Mouse (Mus musculus) liver, postnatal 0 days (tissue): ENCODE data around the gene Nav2. TPM values are rescaled to one million over a fixed set of nuclear protein-coding genes. Genes with fewer than 3 reads are reported as not detected.

ENCODE experiments used
- ATAC-seq: fragments of 200-750 bp; cut with Nextera tagmentation; 2 replicates; pipeline ENCODE4 v1.8.0; 2017; ENCODE audit warnings: mild to moderate bottlenecking, moderate library complexity
- DNase-seq: peaks from one replicate; pipeline ENCODE4 v3.0.0-alpha.2; 2016
- H3K27ac ChIP-seq: fragments of 300-500 bp; sonication (generic); 2 replicates; pipeline ENCODE4 v1.5.1; 2014; ENCODE audit warnings: antibody characterized with exemption, moderate library complexity, mild to moderate bottlenecking, low read depth
- H3K27me3 ChIP-seq: fragments of 300-500 bp; sonication (generic); 2 replicates; pipeline ENCODE4 v1.6.1; 2014; ENCODE audit warnings: low read length, control low read depth, mixed read lengths; ENCODE audit not compliant: insufficient read depth
- H3K36me3 ChIP-seq: fragments of 300-500 bp; sonication (generic); replicated peaks from 2 replicates; pipeline ENCODE4 v1.6.1; 2014; ENCODE audit warnings: mild to moderate bottlenecking, control low read depth, low read length, moderate library complexity, mixed read lengths; ENCODE audit not compliant: insufficient read depth
- H3K4me1 ChIP-seq: fragments of 300-500 bp; sonication (generic); 2 replicates; pipeline ENCODE4 v1.6.1; 2014; ENCODE audit warnings: antibody characterized with exemption, mild to moderate bottlenecking, control low read depth; ENCODE audit not compliant: insufficient read depth
- H3K4me2 ChIP-seq: fragments of 300-500 bp; sonication (generic); 2 replicates; pipeline ENCODE4 v1.6.1; 2014; ENCODE audit warnings: low read depth, mild to moderate bottlenecking, low read length, moderate library complexity, mixed read lengths
- H3K4me3 ChIP-seq: fragments of 300-500 bp; sonication (generic); 2 replicates; pipeline ENCODE4 v1.5.1; 2014; ENCODE audit warnings: low read depth, low read length
- H3K9ac ChIP-seq: fragments of 300-500 bp; sonication (generic); replicated peaks from 2 replicates; pipeline ENCODE4 v1.6.1; 2014; ENCODE audit warnings: mild to moderate bottlenecking, moderate library complexity
- H3K9me3 ChIP-seq: fragments of 300-500 bp; sonication (generic); 2 replicates; pipeline ENCODE4 v1.6.1; 2016; ENCODE audit warnings: mild to moderate bottlenecking, control low read depth, low read length, mixed read lengths
- CTCF ChIP-seq: sonication (generic); IDR thresholded peaks from 2 replicates; pipeline ENCODE4 v1.5.1; 2016; ENCODE audit warnings: antibody characterized with exemption, low read depth
- EP300 ChIP-seq: IDR thresholded peaks from 2 replicates; pipeline ENCODE4 v1.6.1; 2016; ENCODE audit warnings: antibody characterized with exemption, low read depth, mild to moderate bottlenecking
- WGBS: fragments of 180-500 bp; shearing (Covaris S2); extraction: QIAGEN DNeasy Blood & Tissue Kit; methylation state at CpG from one replicate; pipeline ENCODE4 v1.1.7; 2014; ENCODE audit not compliant: insufficient replicate concordance; 5-methylcytosine and 5-hydroxymethylcytosine counted together
- polyA plus RNA-seq: library from polyadenylated mRNA; unstranded; fragments of >200 nt; fragmentation: Nextera tagmentation; extraction: Ambion mirVana; gene quantifications from 2 replicates; pipeline ENCODE4 v1.2.1, GENCODE M21; 2015

Nav2 gene
- polyA plus RNA-seq, 1 experiment from 2014 or later, result 3.3 TPM

DNA sequence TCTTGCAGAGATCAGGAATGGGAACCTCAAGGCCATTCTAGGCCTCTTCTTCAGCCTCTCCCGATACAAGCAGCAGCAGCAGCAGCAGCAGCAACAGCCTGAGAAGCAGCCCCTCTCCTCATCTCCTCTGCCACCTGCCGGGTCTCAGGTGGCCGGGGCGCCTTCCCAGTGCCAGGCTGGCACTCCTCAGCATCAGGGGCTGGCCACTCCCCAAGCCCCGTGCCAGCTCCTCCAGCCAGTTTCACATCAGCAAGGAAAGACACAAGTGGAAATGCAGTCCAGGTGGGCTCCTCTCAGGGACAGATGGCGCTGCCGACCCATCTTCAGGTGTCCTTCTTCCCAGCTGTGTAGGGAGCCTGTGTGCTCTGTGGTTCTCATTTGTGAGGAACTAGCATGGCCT, 500.1 kb downstream of the Nav2 start:
- Histone ChIP-seq H3K9ac (no peak overlapping the region), H3K4me3 (no peak overlapping the region), H3K9me3 (no peaks in the 10 kb centered on the region), H3K36me3 (no peaks in the 10 kb centered on the region), H3K4me2 (no peak overlapping the region), H3K27ac (no peak overlapping the region), H3K27me3 (no peaks in the 10 kb centered on the region), H3K4me1 (no peaks in the 10 kb centered on the region)
- 77% methylated on average over 7 of the region's 7 CpGs for WGBS
- no peak for ATAC-seq
- no peak for DNase-seq
- TF ChIP-seq CTCF (no peak), EP300 (no peak)

DNA sequence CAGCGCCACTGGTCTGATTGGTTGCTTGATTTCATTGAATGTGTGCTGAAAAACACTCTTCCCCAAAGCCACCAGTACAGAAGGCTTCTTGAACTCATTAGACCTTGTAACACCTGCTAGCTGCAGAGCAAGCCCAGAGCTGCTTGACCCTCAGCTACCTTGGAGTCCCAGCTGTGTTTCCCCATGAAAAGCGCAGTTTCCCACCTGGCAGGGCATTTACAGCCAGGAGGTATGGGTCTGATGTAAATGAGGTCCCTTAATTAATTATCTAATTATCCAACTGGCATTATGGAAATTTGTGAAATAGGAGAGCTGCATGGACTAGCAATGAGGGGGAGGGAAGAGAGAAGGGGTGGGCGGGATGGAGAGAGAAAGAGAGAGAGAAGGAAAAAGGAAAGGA, 500.7 kb downstream of the Nav2 start:
- TF ChIP-seq EP300 (no peak), CTCF (no peak)
- DNase-seq (no peak), ATAC-seq (no peak)
- no peaks in the 10 kb centered on the region for H3K36me3 ChIP-seq
- no peaks in the 10 kb centered on the region for H3K27me3 ChIP-seq
- no peaks in the 10 kb centered on the region for H3K4me1 ChIP-seq
- no peak overlapping the region for H3K4me2 ChIP-seq
- WGBS, result 86% methylated on average over 3 of the region's 3 CpGs
- no peak overlapping the region for H3K27ac ChIP-seq
- H3K9ac ChIP-seq, result no peak overlapping the region
- no peaks in the 10 kb centered on the region for H3K9me3 ChIP-seq
- no peak overlapping the region for H3K4me3 ChIP-seq

DNA sequence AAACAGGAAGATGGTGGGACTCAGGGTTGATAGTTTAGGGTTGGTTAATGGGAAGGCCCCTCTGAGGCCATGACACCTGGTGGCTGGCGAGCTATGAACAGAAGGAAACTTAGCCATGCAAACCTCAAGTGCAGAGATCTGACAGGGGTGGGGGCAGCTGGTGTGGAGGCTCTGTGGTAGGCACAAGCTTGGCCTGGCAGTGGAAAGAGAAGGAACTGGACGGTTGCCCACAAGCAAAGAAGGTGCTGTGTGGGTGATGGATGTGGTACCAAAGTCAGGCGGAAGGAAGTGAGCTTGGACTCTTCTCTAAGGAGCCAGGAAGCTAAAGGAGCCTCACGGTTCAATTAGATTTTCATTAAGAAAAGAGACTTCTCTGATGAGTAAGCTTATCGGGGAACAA, 501.7 kb downstream of the Nav2 start:
- no peak for ATAC-seq
- 72% methylated on average over 5 of the region's 5 CpGs for whole genome bisulfite sequencing
- Histone ChIP-seq H3K4me2 (no peak overlapping the region), H3K36me3 (no peaks in the 10 kb centered on the region), H3K4me3 (no peak overlapping the region), H3K9me3 (no peaks in the 10 kb centered on the region), H3K27me3 (no peaks in the 10 kb centered on the region), H3K4me1 (no peaks in the 10 kb centered on the region), H3K9ac (no peak overlapping the region), H3K27ac (no peak overlapping the region)
- TF ChIP-seq CTCF (no peak), EP300 (no peak)
- no peak for DNase-seq

DNA sequence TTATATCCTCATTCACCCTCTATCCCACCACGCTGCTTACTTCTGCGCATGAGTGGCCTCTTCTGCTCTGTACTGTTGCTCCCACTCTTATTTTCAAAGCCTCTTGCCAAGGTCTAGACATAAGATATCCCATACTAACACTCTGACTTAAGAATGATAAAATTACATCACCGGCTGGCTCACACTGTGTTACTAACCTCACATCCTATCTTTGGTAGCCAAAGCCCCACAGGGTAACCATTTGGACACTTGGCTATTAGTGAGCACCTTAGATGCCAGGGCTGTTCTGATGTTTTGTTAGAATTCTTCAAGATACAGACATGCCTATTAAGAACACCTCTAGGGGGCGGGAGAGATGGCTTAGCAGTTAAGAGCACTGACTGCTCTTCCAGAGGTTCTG, 502.4 kb downstream of the Nav2 start:
- ATAC-seq (no peak), DNase-seq (no peak)
- Histone ChIP-seq H3K4me3 (no peak overlapping the region), H3K4me2 (no peak overlapping the region), H3K27ac (no peak overlapping the region), H3K27me3 (no peaks in the 10 kb centered on the region), H3K36me3 (no peaks in the 10 kb centered on the region), H3K4me1 (no peaks in the 10 kb centered on the region), H3K9ac (no peak overlapping the region), H3K9me3 (no peaks in the 10 kb centered on the region)
- 73% methylated on average over 4 of the region's 4 CpGs for WGBS
- TF ChIP-seq EP300 (no peak), CTCF (no peak)

DNA sequence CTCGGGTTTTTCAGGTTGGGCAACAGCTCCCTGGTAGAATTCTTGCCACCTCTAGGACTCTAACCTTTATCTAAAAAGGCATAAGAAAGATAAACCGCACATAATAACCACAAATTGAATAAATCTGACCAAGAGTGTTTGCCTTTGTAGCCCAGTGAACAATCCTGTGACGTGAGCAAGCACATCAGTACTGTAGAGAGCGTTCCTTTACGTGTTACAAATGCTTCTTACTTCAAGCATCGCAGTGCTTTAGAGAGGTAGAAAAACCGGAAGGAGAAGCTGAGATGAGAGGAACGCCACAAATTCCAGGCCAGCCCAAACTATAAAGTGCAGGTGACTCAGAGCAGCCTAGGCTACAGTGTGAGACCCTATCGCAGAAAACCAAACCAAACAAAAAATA, 503.3 kb downstream of the Nav2 start:
- Histone ChIP-seq H3K27me3 (no peaks in the 10 kb centered on the region), H3K36me3 (no peaks in the 10 kb centered on the region), H3K4me1 (no peaks in the 10 kb centered on the region), H3K27ac (no peak overlapping the region), H3K9me3 (no peaks in the 10 kb centered on the region), H3K9ac (no peak overlapping the region), H3K4me3 (no peak overlapping the region), H3K4me2 (no peak overlapping the region)
- WGBS, result 82% methylated on average over 9 of the region's 9 CpGs
- TF ChIP-seq CTCF, result no peak
- no peak for TF ChIP-seq EP300
- ATAC-seq, result no peak
- DNase-seq, result no peak

DNA sequence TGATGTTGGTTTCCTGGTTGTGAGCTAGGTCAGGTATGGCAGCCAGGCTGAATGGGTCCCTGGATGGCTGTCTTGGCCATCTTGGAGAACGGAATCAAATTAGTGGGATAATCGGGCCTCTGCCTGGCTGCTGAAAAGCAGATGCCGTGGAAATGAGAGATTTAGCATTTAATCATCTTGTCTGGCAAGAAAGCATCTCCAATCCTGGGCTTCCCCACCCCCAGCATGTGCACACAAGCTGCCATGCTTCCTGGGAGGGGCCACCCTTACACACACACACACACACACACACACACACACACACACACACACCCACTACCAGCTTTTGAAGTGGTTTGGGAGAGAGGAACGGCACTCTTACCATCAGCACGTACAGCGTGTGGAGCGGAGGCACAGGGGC, 506.6 kb downstream of the Nav2 start:
- no peak for DNase-seq
- Histone ChIP-seq H3K9ac (no peak overlapping the region), H3K36me3 (no peaks in the 10 kb centered on the region), H3K9me3 (no peaks in the 10 kb centered on the region), H3K27ac (no peak overlapping the region), H3K4me1 (no peaks in the 10 kb centered on the region), H3K4me2 (no peak overlapping the region), H3K4me3 (no peak overlapping the region), H3K27me3 (no peaks in the 10 kb centered on the region)
- ATAC-seq, result no peak
- TF ChIP-seq CTCF (no peak), EP300 (no peak)
- WGBS, result 81% methylated on average over 7 of the region's 7 CpGs

DNA sequence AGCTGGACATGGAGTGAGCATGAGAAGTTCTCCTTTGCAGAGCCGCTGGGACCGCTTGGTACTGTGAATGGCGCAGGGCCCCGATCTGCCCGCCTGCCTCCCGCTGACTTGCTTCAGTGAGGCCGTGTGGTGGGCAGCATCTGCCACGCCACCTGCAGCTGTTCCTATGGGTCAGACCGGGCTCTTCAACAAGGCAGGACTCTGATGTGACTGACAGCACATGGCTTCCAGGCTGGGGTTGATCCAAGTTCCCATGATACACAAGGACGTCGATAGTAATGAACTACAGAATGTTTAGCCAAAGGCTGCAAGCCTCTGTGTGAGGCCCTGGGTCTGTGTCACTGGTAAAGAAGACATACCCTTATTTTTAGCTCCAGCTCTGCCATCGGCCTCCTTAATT, 507.2 kb downstream of the Nav2 start:
- DNase-seq (no peak), ATAC-seq (no peak)
- 77% methylated on average over 12 of the region's 12 CpGs for WGBS
- Histone ChIP-seq H3K27me3 (no peaks in the 10 kb centered on the region), H3K9ac (no peak overlapping the region), H3K36me3 (no peaks in the 10 kb centered on the region), H3K9me3 (no peaks in the 10 kb centered on the region), H3K4me2 (no peak overlapping the region), H3K4me3 (no peak overlapping the region), H3K27ac (no peak overlapping the region), H3K4me1 (no peaks in the 10 kb centered on the region)
- TF ChIP-seq CTCF, result no peak
- no peak for TF ChIP-seq EP300
